Mouse (Mus musculus) kidney, postnatal 36 days (tissue): ENCODE measurements around the gene Acad10.

Experiments used
- DNase-seq, 2 experiments: peaks; one replicate each; pipeline ENCODE4 v3.0.0; 2021 to 2022; ENCODE audit warnings: mixed read lengths in 2 of 2

Gene Acad10

GRCm38 (mm10) chr5:121595758-121596157, 64.6 kb downstream of the Acad10 start:
- DNase-seq: no peak

DNA sequence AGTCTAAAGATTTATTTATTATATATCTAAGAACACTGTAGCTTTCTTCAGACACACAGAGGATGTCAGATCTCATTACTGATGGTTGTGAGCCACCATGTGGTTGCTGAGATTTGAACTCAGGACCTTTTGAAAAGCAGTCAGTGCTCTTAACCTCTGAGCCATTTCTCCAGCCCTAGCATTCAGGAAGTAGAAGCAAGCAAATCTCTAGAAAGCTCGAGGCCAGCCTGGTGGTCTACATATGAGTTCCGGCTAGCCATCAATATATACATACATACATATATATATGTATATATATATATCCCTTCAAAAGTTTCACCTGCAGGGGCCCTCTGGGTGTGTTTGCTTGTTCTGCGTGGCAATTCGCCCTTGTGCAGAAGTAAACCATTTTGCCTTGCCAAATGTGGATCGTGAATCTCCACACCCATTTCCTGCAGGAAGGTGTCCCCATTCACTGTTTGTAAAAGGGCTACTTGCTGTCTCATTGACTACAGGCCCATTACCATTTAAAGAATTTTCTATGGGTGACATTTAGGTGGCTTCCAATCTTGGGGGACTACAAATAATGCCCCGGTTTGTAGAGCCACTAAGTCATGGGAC, 65.5 kb downstream of the Acad10 start:
- DNase-seq: no peak

GRCm38 (mm10) chr5:121593451-121594401, 66.6 kb downstream of the Acad10 start, which contains the start of gene Aldh2:
Gene Aldh2 (minus strand): TSS chr5:121593824.
- peak; percentile 95 to 96 for DNase-seq

GRCm38 (mm10) chr5:121592816-121593407, 67.4 kb downstream of the Acad10 start:
- peak in 1 of 2 experiments; percentile 47 for DNase-seq

- DNase-seq: peak in 1 of 2 experiments; percentile 44
Measured at GRCm38 (mm10) chr5:121592064-121592815, 68.1 kb downstream of the Acad10 start.

DNA sequence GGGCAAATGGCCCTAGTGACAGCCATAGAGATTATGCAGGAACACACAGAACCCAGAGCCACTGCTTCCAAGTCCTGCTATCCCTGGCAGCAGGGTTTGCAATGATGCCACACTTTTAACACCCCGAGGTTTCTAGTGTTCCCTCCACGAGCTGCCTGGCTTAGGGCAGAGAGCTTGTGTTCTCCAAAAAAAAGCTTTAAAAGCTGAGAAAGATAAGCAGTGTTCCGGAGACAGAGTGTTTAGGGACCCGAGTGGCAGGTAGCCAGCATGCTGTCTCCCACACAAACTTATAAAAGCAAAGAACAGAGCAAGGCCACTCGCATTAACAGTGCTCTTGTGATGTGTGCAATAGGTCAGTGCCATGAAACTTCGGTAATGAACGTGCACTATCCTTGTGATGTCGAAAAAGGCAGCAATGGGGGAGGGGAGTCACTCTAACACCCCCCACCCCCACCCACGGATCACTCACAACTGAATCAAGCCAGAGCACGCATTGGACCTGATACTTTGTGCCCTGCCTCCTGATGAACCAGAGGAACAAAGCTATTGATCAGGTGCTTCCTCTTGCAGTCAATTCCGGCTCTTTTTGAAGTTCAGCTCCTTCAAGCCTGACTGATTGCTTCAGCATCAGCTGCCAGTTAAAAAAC, 68.8 kb downstream of the Acad10 start:
- DNase-seq: no peak

GRCm38 (mm10) chr5:121589928-121590327, 70.4 kb downstream of the Acad10 start:
- no peak for DNase-seq

DNA sequence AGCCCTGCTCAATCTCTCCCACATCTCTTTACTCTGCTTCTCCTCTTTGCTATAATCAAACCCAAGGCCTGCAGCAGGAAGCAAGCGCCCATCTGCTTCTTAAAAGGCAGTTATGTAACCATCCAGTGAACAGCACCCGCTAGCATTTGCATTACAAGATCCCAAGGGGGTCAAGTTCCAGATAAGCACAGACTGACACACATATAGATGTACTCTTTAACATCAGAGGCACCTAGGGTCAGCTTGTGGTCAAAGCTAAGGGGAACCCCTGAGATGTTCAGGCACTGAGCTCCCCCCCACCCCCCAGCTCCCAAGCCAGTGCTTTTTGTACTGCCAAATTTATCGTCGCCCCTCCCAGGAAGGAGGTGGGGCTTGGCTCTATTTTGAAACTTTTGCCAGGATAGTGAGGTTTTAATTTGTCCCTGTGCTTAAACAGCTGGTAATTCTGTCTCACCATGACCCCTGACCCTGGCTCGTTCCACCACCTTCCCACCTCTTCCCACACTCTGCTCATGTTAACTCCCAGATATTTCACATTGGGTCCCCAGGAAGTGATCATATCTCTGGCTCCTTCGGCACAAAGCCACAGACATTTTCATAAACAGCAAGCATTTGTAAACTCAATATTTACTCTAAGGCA, 73.8 kb downstream of the Acad10 start:
- DNase-seq: peak; percentile 56 to 61

DNA sequence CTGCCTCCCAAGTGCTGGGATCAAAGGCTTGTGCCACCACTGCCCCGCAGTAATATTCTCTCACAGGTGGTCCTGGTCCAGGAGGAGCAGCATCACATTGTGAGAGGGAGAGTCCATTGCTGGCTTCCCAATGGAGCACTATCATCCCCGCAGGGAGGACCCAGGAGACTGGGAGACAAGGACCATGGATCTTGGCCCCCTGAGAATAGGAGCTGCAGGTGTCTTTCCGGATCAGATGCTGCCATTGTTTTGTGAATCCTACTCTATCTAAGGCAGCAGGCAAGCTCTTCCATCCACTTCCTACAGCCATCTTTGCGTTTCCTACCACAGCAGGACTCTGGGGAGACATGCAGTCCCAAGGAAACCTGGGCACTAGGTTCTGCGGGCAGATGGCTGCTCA, 74.6 kb downstream of the Acad10 start:
- no peak for DNase-seq

- no peak for DNase-seq
Measured at GRCm38 (mm10) chr5:121585005-121585404, 75.3 kb downstream of the Acad10 start.

DNA sequence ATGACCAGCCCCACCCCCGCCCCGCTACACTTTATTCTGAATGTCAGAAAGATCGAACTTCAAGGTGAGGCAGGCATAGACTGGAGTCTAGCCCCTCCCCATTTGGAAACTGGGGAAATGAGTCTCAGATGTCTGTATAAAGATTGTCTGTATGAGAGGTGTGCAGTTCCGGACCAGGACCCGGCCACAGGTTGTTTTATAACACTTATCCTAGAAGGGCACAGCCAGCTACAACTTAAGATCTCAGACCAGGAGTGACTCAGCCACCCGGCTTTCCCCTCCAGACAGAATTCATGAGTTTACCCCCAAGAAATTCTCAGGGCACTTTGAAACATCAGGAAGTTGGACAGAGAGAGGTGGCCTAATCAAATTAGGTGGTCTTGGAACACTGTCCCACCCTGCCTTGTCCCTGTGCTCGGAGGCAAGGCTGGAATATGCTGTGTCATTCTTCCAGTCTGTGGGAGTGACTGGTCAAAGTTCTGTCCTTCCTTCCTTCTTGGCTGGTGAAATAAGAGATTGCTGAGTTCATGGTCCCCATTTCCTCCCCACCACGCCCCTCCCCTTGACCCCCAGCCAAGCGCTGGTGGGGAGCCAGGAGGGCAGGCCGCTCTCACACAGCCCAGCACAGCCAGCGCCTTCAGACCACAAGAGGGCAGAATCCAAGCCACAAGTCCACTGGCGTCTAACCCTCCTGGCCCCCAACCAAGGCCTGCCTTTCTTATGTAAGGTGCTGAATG, 76.4 kb downstream of the Acad10 start:
- DNase-seq: peak; percentile 98

GRCm38 (mm10) chr5:121581945-121582344, 78.4 kb downstream of the Acad10 start:
- peak in 1 of 2 experiments; percentile 23 for DNase-seq

- no peak for DNase-seq
Measured at GRCm38 (mm10) chr5:121576927-121577488, 83.3 kb downstream of the Acad10 start.

DNA sequence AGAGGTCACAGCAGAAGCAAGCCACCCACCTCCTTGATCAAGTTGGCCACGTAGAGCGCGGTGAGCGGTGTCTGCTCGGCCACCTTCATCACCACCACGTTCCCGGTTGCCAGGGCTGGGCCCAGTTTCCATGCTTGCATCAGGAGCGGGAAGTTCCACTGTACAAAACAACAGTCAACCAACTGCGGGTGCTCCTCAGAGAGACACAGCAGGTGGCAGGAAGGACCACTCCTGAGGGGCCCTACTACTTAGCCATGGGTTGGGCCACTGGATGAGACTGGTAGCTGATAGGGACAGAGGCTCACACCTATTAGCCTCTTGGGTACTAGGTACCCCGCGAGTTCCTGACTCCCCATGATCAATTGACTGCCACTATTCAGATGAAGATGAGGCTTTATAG, 84.4 kb downstream of the Acad10 start:
- no peak for DNase-seq

GRCm38 (mm10) chr5:121574145-121574544, 86.2 kb downstream of the Acad10 start:
- no peak for DNase-seq
